Mouse (Mus musculus): ENCODE data around the gene Vmn1r54.
"Not testable (repeated sequence)": the region's sequence is repeated elsewhere in the genome, so short reads cannot be mapped to it uniquely, and the experiment has no call there.

Gene Vmn1r54

DNA sequence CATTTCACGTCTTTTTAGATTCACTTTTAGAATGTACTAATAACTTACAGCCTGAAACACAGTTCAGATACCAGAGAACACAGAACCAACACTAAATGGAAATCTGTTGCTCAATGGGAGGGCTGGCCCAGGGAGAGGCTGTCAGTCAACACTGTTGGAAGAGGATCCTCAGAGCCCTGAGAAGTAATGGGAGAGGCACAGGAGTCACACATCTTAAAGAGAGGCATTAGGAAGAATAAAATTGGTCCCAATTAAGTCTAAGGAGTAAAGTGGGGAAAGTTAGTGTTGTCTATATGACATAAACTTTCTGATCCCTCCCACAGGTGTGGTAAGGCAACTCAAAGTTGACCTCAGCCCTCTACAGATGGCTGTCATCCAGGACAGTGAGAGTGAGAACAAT lies at the start of gene Vmn1r54:
Vmn1r54 (plus strand) TSS at position 301 of the 400 bp plus-strand sequence.
- DNase-seq (ENCODE audit: low read depth), result no peak

- DNase-seq (ENCODE audit: low read depth), result not testable (repeated sequence)
Measured at GRCm38 (mm10) chr6:90202493-90202892, 43.6 kb upstream of the Vmn1r54 start, which contains the start of gene V1ra8. TSS of gene V1ra8 (plus strand) at chr6:90202793.

DNA sequence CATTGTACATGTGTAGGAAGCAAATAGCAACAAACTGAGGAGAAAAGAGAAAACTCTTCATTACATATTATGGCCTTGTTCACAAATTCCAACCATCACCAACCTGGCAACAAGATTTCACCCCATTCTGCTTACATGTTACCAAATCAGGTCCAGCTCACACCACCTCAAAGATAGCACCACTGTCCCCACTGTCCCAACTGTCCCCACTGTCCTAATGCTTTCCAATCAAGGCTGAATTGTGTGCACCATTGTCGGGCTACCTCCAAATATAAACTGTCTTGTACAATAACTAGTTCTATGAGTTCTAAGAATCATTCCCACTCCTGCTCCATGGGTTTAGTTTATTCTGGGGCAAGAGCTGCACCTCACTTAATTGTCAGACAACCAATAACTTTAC lies 21.8 kb upstream of the Vmn1r54 start, which contains the start of gene Vmn1r53:
Vmn1r53 (minus strand) TSS at position 101 of the 400 bp plus-strand sequence.
- DNase-seq (ENCODE audit: low read depth), result no peak

- DNase-seq (ENCODE audit: low read depth), result not testable (repeated sequence)
Measured at GRCm38 (mm10) chr6:90232114-90232513, 14.0 kb upstream of the Vmn1r54 start.

DNA sequence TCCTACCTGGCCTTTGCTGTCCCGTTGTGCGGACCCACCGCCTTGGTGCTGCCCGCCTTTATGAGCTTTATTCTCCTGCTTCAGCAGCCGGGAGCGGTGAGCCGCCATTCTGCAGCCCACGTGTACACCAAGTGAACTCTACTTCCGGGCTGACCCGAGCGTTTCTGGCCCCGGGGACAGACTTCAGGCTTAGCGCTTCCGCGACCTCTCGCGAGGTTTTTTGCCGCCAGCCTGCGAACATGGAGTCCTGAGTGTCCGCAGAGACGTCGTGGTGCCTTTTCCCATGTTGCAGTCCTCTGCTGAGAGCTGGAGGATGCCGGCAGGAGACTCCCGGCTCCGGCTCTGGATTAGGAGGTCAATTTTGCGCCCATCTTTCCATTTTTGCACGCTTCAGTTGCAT lies 13.4 kb upstream of the Vmn1r54 start:
- no peak for DNase-seq (ENCODE audit: low read depth)

DNA sequence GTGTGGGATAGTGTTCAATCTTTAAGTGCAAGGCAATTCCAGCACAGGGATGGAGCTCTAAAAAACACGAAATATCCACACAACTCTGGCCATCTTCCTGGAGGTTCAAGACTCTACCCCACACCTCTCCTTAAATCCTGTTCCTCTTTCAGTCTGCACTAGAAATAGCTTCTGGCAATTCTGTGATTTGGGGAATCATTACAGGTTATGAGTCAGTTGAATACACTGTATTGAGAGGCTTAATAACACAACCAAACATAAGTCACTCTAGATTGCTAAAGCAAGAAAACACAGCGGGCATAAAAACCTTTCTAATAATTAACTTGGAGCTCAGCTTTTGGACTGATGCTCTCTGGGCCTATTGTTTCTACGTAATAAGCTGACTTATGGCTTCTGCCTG lies 2.1 kb upstream of the Vmn1r54 start:
- DNase-seq (ENCODE audit: low read depth), result no peak

DNA sequence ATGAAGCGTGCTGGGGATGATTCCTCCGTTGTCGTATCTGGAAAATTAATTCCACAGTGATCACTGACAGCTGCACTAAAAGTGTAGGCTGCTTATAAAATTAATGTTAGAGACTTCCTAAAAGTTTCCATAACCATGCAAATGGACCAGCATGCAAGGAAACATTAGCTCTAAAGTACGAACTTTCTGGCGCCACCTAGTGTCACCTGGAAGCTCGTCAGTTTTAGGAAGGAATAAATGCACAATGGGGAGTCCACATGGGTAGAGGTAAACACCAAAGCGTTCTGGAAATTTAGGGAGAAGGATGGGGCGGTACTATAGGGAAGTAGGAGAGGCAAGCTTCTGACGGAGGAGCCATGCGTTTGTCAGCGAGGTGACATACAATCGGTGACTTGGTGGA lies 42.2 kb downstream of the Vmn1r54 start:
- peak; percentile 5 for DNase-seq (ENCODE audit: low read depth)

GRCm38 (mm10) chr6:90300919-90301318 lies 54.8 kb downstream of the Vmn1r54 start, which contains the start of gene BC048671:
TSS of gene BC048671 (plus strand) at chr6:90301219.
- no peak for DNase-seq (ENCODE audit: low read depth)

DNA sequence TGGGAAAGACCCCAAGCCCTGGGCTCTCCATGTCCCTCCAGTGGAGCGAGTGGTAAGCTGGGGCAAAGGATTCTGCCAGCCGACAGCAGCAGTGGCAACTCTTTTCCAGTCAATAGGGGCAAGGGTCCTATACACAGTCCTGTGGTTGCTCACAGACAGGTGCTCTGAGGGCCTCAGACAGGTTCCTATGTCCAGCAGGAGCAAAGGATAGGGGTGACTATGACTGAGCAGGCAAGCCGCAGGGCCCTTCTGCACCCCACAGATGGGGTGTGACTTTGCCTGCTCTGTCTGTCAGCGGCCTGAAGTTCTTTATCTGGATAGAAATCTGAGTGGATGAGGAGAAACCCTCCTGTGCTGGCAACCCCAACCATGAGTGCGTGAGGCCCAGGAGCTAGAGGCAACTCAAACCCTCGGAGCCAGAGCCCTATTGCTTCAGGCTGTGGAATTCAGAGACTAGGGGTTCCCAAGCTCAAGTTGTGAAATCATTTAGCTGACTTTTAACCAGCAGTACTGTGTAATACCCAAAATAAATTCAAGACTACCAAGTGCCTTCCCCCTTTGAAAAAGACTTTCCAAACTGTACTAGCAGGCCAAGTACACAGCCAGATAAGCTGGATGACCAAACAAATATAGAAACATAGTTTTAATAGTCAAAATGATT lies 60.3 kb downstream of the Vmn1r54 start:
- no peak for DNase-seq (ENCODE audit: low read depth)

DNA sequence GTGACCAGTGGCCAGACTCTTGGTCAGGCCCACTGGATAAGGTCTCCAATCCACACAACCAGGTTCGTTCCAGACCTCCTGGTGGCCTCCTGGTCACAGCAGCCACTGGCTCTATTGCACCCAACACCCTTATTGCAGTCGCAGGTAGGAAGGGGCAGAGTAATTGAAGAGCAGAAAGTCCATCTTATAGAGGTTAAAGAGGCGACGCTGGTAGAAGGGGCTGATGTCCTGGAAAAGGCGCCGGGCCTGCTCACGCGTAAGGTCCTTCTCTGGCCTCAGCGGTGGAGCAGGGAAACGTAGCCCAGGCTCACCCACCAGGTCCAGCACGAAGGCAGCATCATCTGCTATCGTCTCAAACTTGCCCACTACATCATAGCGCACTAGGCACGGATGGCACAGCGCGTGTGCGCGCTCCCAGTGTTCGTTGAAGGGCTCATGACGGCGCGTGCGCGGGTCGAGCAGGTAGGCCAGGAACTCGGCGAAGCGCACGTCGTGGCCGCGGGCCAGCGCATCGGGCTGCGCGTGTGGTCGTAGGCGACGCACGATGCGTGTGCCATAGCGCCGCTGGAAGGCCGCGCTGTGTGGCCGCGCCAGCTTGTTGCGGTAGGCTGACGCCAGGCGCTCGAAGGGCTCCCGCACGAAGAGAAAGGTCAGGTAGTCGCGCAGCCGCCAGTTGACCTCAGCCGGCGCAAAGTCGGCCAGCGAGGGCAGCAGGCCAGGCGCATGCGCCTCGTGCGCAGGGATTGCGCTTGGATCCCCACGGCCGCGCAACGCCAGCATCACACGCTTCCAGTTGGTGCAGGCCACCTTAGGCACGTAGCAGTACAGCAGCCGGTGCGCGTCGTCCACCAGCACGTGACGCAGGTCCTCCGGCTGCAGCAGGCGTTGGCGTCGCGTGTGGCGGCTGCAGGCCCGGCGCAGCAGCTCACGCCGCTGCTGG lies 63.0 kb downstream of the Vmn1r54 start:
- DNase-seq (ENCODE audit: low read depth), result no peak

- DNase-seq (ENCODE audit: low read depth), result no peak
Measured at GRCm38 (mm10) chr6:90315961-90316360, 69.9 kb downstream of the Vmn1r54 start.

- no peak for DNase-seq (ENCODE audit: low read depth)
Measured at GRCm38 (mm10) chr6:90317510-90318258, 71.6 kb downstream of the Vmn1r54 start.

DNA sequence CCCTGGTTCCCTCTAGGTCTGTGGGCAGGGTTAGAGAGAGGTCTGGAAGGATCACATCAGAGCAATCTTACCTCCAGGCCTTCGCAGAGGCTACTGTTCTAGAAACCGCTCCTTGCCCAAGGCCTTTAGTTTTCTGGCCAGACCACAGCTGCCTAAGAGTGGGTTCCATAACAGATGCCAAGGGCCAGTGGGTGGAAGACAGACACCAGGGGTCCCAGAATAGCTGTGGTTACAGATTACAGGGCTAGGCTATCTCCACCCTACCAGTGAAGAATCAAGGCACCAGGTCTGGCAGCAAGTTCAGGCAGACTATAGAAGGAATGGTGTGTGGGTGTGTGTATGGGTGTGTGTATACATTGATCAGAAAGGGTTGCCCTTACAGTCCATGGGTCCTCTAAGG lies 72.9 kb downstream of the Vmn1r54 start:
- DNase-seq (ENCODE audit: low read depth), result no peak

GRCm38 (mm10) chr6:90319475-90320191 lies 73.5 kb downstream of the Vmn1r54 start:
- DNase-seq (ENCODE audit: low read depth), result no peak

DNA sequence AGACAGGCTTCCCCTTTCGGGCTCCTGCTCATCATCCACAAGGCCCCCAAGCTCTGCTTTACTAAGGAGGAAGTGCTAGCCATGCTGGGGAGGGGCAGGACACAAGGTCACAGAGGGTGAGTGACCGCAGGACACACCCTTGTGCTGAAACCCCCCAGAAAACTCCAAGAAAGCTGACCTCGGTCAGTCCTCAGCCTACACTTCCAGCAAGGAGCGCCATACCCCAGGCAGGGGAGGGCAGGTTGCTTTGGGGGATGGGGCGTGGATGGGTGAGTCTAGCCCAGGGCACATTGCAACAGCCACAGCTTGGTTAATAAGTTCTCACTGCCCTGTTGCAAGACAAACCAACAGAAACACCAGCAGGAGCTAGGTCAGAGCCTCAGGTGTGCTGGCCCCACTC lies 74.3 kb downstream of the Vmn1r54 start:
- no peak for DNase-seq (ENCODE audit: low read depth)

All from fibroblast of lung, adult 2 months (primary cell).